Mouse (Mus musculus): ENCODE data around the gene Zfp536. TPM values are rescaled to one million over a fixed set of nuclear protein-coding genes. Genes with fewer than 3 reads are reported as not detected.

The Zfp536 gene
- total and polyA plus RNA-seq, 3 experiments = not detected

DNA sequence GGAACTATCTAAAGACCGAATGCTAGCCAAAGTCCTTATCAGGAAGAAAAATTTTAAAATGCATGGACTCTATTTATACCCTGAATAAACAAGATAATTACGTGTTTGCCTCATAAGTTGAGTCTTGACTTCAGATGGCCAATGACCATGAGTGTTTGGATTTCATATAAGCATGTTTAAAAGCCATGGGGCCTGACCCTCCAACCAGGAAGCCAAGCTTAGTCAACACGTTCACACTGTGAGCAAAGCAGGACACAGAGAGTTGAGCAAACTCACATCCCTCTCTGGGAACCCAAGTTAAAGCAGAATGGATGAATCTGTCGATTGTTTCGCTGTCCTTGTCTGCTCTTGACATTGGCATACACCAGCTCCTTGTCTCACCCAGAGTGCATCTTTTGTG, 138.6 kb downstream of the Zfp536 start:
- Histone ChIP-seq H3K4me3 (replicated peaks in 1 of 3; ENCODE audit: low read depth in 2 of 3, low read length in 2 of 3, poor library complexity in 1 of 3) (no peak overlapping the region), H3K36me3 (replicated peaks in 1 of 2; ENCODE audit: control insufficient read depth in 1 of 2, insufficient read depth in 1 of 2, low read length in 1 of 2) (no peaks in the 10 kb centered on the region), H3K9me3 (replicated peaks; ENCODE audit: low read length) (peaks cover 78% of the 10 kb centered on the region), H3K79me2 (replicated peaks; ENCODE audit: control insufficient read depth, extremely low read depth, insufficient read depth, poor library complexity, severe bottlenecking) (no peaks in the 10 kb centered on the region), H3K27ac (ENCODE audit: insufficient read depth, low read depth) (no peak overlapping the region), H3K4me1 (ENCODE audit: control insufficient read depth in 1 of 2, insufficient read depth in 2 of 2) (no peaks in the 10 kb centered on the region), H3K4me2 (ENCODE audit: insufficient read depth, low read depth, poor library complexity, severe bottlenecking) (no peak overlapping the region), H3K9ac (ENCODE audit: insufficient read depth, low read depth) (no peak overlapping the region), H3K27me3 (replicated peaks) (no peaks in the 10 kb centered on the region)
- no peak for DNase-seq (ENCODE audit: extremely low read depth)
- in situ Hi-C loops (cut with MboI; ENCODE audit: low pct_ligation_motif_present, low pct_unique_long_range_greater_than_20kb, low sequenced_read_pairs) (no loop called here), dilution Hi-C loops (cut with MboI; ENCODE audit: extremely low pct_ligation_motif_present, extremely low pct_unique_long_range_greater_than_20kb, low sequenced_read_pairs) (no loop called here)
- TF ChIP-seq BHLHE40 (IDR thresholded peaks at IDR 0.05; ENCODE audit: low read depth, low read length) (no peak), TBP (conservative IDR thresholded peaks at IDR 0.05; ENCODE audit: low read depth, low read length) (no peak), GABPA (IDR thresholded peaks at IDR 0.05; ENCODE audit: insufficient replicate concordance, low read depth, low read length) (no peak), PAX5 (IDR thresholded peaks at IDR 0.05; ENCODE audit: low read length) (no peak), MAFK (IDR thresholded peaks at IDR 0.05; ENCODE audit: insufficient replicate concordance, low read length) (no peak), USF1 (IDR thresholded peaks at IDR 0.05; ENCODE audit: low read depth, low read length) (no peak), ZC3H11A (IDR thresholded peaks at IDR 0.05; ENCODE audit: low read depth, low read length) (no peak), E2F4 (IDR thresholded peaks at IDR 0.05; ENCODE audit: insufficient replicate concordance, low read depth, low read length) (no peak), ZMIZ1 (IDR thresholded peaks at IDR 0.05; ENCODE audit: low read depth, low read length) (no peak)

DNA sequence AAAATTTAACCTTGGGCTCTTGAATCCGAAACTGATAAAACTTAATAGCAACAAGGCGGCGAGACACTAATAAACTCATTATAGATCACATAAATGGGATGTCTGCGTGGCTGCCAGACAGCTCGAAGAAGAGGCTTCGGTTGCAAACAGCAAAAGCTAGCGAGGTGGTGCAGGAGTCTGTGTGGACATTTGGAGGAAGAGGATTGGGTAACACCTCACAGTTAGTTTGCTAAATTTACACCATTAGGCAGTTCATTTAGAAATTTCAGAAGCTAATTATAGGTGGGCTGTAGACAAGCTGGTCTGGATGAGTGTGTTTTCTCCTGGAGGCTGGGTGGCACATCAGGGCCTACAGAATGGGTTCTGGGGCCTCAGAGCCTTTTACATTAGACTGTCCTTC, 143.0 kb downstream of the Zfp536 start:
- Histone ChIP-seq H3K36me3 (replicated peaks in 1 of 2; ENCODE audit: control insufficient read depth in 1 of 2, insufficient read depth in 1 of 2, low read length in 1 of 2) (no peaks in the 10 kb centered on the region), H3K4me1 (ENCODE audit: control insufficient read depth in 1 of 2, insufficient read depth in 2 of 2) (no peaks in the 10 kb centered on the region), H3K79me2 (replicated peaks; ENCODE audit: control insufficient read depth, extremely low read depth, insufficient read depth, poor library complexity, severe bottlenecking) (no peaks in the 10 kb centered on the region), H3K4me3 (replicated peaks in 1 of 3; ENCODE audit: low read depth in 2 of 3, low read length in 2 of 3, poor library complexity in 1 of 3) (no peak overlapping the region), H3K27me3 (replicated peaks) (no peaks in the 10 kb centered on the region), H3K9ac (ENCODE audit: insufficient read depth, low read depth) (no peak overlapping the region), H3K4me2 (ENCODE audit: insufficient read depth, low read depth, poor library complexity, severe bottlenecking) (no peak overlapping the region), H3K9me3 (replicated peaks; ENCODE audit: low read length) (peaks cover 63% of the 10 kb centered on the region), H3K27ac (ENCODE audit: insufficient read depth, low read depth) (no peak overlapping the region)
- no peak for TF ChIP-seq HCFC1 (IDR thresholded peaks at IDR 0.05; ENCODE audit: low read depth, low read length)
- no peak for TF ChIP-seq MAFK (IDR thresholded peaks at IDR 0.05; ENCODE audit: insufficient replicate concordance, low read length)
- TF ChIP-seq PAX5 (IDR thresholded peaks at IDR 0.05; ENCODE audit: low read length) = no peak
- no peak for TF ChIP-seq JUN (IDR thresholded peaks at IDR 0.05; ENCODE audit: insufficient read depth, low read depth, low read length)
- no peak for TF ChIP-seq ZMIZ1 (IDR thresholded peaks at IDR 0.05; ENCODE audit: low read depth, low read length)
- TF ChIP-seq NELFE (IDR thresholded peaks at IDR 0.05; ENCODE audit: low read depth, low read length) = no peak
- no peak for TF ChIP-seq UBTF (IDR thresholded peaks at IDR 0.05; ENCODE audit: low read depth, low read length)
- TF ChIP-seq RCOR1 (conservative IDR thresholded peaks at IDR 0.05; ENCODE audit: low read depth, low read length) = no peak
- TF ChIP-seq JUND (conservative IDR thresholded peaks at IDR 0.05; ENCODE audit: low read depth, low read length) = no peak
- no peak for TF ChIP-seq ELF1 (IDR thresholded peaks at IDR 0.05; ENCODE audit: low read depth, low read length)
- no peak for TF ChIP-seq CHD1 (IDR thresholded peaks at IDR 0.05; ENCODE audit: low read depth, low read length)
- TF ChIP-seq GABPA (IDR thresholded peaks at IDR 0.05; ENCODE audit: insufficient replicate concordance, low read depth, low read length) = no peak
- TF ChIP-seq USF2 (conservative IDR thresholded peaks at IDR 0.05; ENCODE audit: low read depth, low read length) = no peak
- TF ChIP-seq SMC3 (IDR thresholded peaks at IDR 0.05; ENCODE audit: low read depth, low read length) = no peak
- DNase-seq (ENCODE audit: extremely low read depth) = no peak
- dilution Hi-C loops (cut with MboI; ENCODE audit: extremely low pct_ligation_motif_present, extremely low pct_unique_long_range_greater_than_20kb, low sequenced_read_pairs) (no loop called here), in situ Hi-C loops (cut with MboI; ENCODE audit: low pct_ligation_motif_present, low pct_unique_long_range_greater_than_20kb, low sequenced_read_pairs) (no loop called here)

Data from CH12.LX (cell line).